Mouse (Mus musculus) stomach, postnatal 0 days (tissue): ENCODE results near the gene Stx12. TPM values are rescaled to one million over a fixed set of nuclear protein-coding genes. Genes with fewer than 3 reads are reported as not detected.

Experiments
- ATAC-seq: fragments of 200-750 bp; cut with Nextera tagmentation; 2 replicates; pipeline ENCODE4 v1.8.0; 2017; ENCODE audit not compliant: low FRiP score, low TSS enrichment
- DNase-seq: peaks from one replicate; pipeline ENCODE4 v3.0.0-alpha.2; 2016; ENCODE audit warnings: low spot score
- H3K27ac ChIP-seq: fragments of 300-500 bp; sonication (generic); replicated peaks from 2 replicates; pipeline ENCODE4 v1.5.1; 2014; ENCODE audit warnings: mild to moderate bottlenecking, control low read depth
- H3K27me3 ChIP-seq: fragments of 300-500 bp; sonication (generic); 2 replicates; pipeline ENCODE4 v1.6.1; 2014; ENCODE audit warnings: low read length; ENCODE audit not compliant: control insufficient read depth, insufficient read depth
- H3K36me3 ChIP-seq: fragments of 300-500 bp; sonication (generic); 2 replicates; pipeline ENCODE4 v1.6.1; 2014; ENCODE audit warnings: low read length, mixed read lengths; ENCODE audit not compliant: control insufficient read depth, insufficient read depth
- H3K4me1 ChIP-seq: fragments of 300-500 bp; sonication (generic); replicated peaks from 2 replicates; pipeline ENCODE4 v1.6.1; 2014; ENCODE audit warnings: antibody characterized with exemption; ENCODE audit not compliant: control insufficient read depth, insufficient read depth
- H3K4me2 ChIP-seq: fragments of 300-500 bp; sonication (generic); replicated peaks from 2 replicates; pipeline ENCODE4 v1.6.1; 2014; ENCODE audit warnings: low read depth, mild to moderate bottlenecking, control low read depth, moderate library complexity
- H3K4me3 ChIP-seq: fragments of 300-500 bp; sonication (generic); 2 replicates; pipeline ENCODE4 v1.5.1; 2014; ENCODE audit warnings: low read depth, low read length, control low read depth
- H3K9ac ChIP-seq: fragments of 300-500 bp; sonication (generic); 2 replicates; pipeline ENCODE4 v1.6.1; 2014; ENCODE audit warnings: mild to moderate bottlenecking, low read length, control low read depth, mixed read lengths
- H3K9me3 ChIP-seq: fragments of 300-500 bp; sonication (generic); 2 replicates; pipeline ENCODE4 v1.6.1; 2016; ENCODE audit warnings: low read length; ENCODE audit not compliant: control insufficient read depth
- CTCF ChIP-seq: IDR thresholded peaks from 2 replicates; pipeline ENCODE4 v1.5.1; 2016; ENCODE audit warnings: antibody characterized with exemption, low read depth, mild to moderate bottlenecking, moderate library complexity
- EP300 ChIP-seq: optimal IDR thresholded peaks from 2 replicates; pipeline ENCODE3; 2016; ENCODE audit warnings: antibody characterized with exemption
- WGBS: fragments of 180-500 bp; shearing (Covaris S2); extraction: QIAGEN DNeasy Blood & Tissue Kit; methylation state at CpG from one replicate; pipeline ENCODE4 v1.1.7; 2014; 5-methylcytosine and 5-hydroxymethylcytosine counted together
- polyA plus RNA-seq: library from polyadenylated mRNA; unstranded; fragments of >200 nt; fragmentation: Nextera tagmentation; extraction: Ambion mirVana; gene quantifications from 2 replicates; pipeline ENCODE4 v1.2.1, GENCODE M21; 2015

The Stx12 gene
- polyA plus RNA-seq, 1 experiment from 2014 or later, result 56.7 TPM

- H3K9ac ChIP-seq, result no peak overlapping the region
- DNase-seq, result no peak
- ATAC-seq, result no peak
- no peaks in the 10 kb centered on the region for H3K9me3 ChIP-seq
- H3K27ac ChIP-seq, result no peak overlapping the region
- TF ChIP-seq EP300, result no peak
- TF ChIP-seq CTCF, result no peak
- no peak overlapping the region for H3K4me2 ChIP-seq
- no peak overlapping the region for H3K4me3 ChIP-seq
- H3K4me1 ChIP-seq, result no peaks in the 10 kb centered on the region
- H3K27me3 ChIP-seq, result no peaks in the 10 kb centered on the region
- peaks cover 18% of the 10 kb centered on the region for H3K36me3 ChIP-seq
- WGBS, result 94% methylated on average over 1 of the region's 1 CpGs
Measured at GRCm38 (mm10) chr4:132860880-132861279, 23.4 kb downstream of the Stx12 start.

GRCm38 (mm10) chr4:132843705-132844071, 40.6 kb downstream of the Stx12 start:
- TF ChIP-seq EP300, result no peak
- TF ChIP-seq CTCF, result no peak
- 79% methylated on average over 1 of the region's 1 CpGs for WGBS
- Histone ChIP-seq H3K9ac (peak overlapping the region; percentile 79; the same call in 1 of the 2 replicates), H3K4me2 (peak overlapping the region; percentile 85), H3K4me1 (no peaks in the 10 kb centered on the region), H3K9me3 (no peaks in the 10 kb centered on the region), H3K36me3 (no peaks in the 10 kb centered on the region; the same call in 1 of the 2 replicates), H3K27me3 (no peaks in the 10 kb centered on the region), H3K27ac (no peak overlapping the region), H3K4me3 (peak overlapping the region; percentile 60; the same call in 1 of the 2 replicates)
- DNase-seq (no peak), ATAC-seq (no peak)

- peak within 1 kb of the TSS; percentile 60 for H3K4me3 ChIP-seq
- TF ChIP-seq CTCF (peak; percentile 73), EP300 (no peak)
- H3K4me1 ChIP-seq, result no peaks in the 10 kb centered on the region
- peak within 1 kb of the TSS; percentile 85 for H3K4me2 ChIP-seq
- H3K27ac ChIP-seq, result peak within 1 kb of the TSS; percentile 61
- 1% methylated on average over 39 of the region's 40 CpGs for WGBS
- no peaks in the 10 kb centered on the region; the same call in 1 of the 2 replicates for H3K36me3 ChIP-seq
- ATAC-seq (peak; percentile 98), DNase-seq (peak; percentile 89)
- H3K9me3 ChIP-seq, result no peaks in the 10 kb centered on the region
- no peaks in the 10 kb centered on the region for H3K27me3 ChIP-seq
- H3K9ac ChIP-seq, result peak within 1 kb of the TSS; percentile 79
Measured at GRCm38 (mm10) chr4:132842970-132843704, 41.2 kb downstream of the Stx12 start, which contains the start of gene Ppp1r8. Gene Ppp1r8 (minus strand): TSS chr4:132843169.

GRCm38 (mm10) chr4:132842281-132842906, 41.9 kb downstream of the Stx12 start:
- DNase-seq (peak; percentile 47), ATAC-seq (no peak; the same call in 1 of the 2 replicates)
- Histone ChIP-seq H3K4me2 (peak overlapping the region; percentile 85), H3K4me3 (peak overlapping the region; percentile 60), H3K36me3 (peaks cover 4% of the 10 kb centered on the region; the same call in 1 of the 2 replicates), H3K27me3 (no peaks in the 10 kb centered on the region), H3K9ac (peak overlapping the region; percentile 79), H3K27ac (peak overlapping the region; percentile 61), H3K9me3 (no peaks in the 10 kb centered on the region), H3K4me1 (no peaks in the 10 kb centered on the region)
- TF ChIP-seq EP300 (no peak), CTCF (no peak)
- WGBS, result under 1% methylated on average over 30 of the region's 30 CpGs

- TF ChIP-seq CTCF (no peak), EP300 (no peak)
- Histone ChIP-seq H3K4me1 (no peaks in the 10 kb centered on the region), H3K4me3 (no peak overlapping the region), H3K9me3 (no peaks in the 10 kb centered on the region), H3K36me3 (peaks cover 7% of the 10 kb centered on the region), H3K27me3 (no peaks in the 10 kb centered on the region), H3K4me2 (0 out of 2 replicates have a peak overlapping the region, but pooled peaks have one; percentile 85), H3K9ac (no peak overlapping the region), H3K27ac (no peak overlapping the region)
- DNase-seq (no peak), ATAC-seq (no peak)
- 69% methylated on average over 3 of the region's 3 CpGs for WGBS
Measured at GRCm38 (mm10) chr4:132841493-132841892, 42.8 kb downstream of the Stx12 start.
